Mouse (Mus musculus): ENCODE data around the gene Ube2f.

Gene Ube2f

GRCm38 (mm10) chr1:91249564-91250414, at the start of gene Ube2f:
Gene Ube2f (plus strand): TSS chr1:91250304.
- DNase-seq (ENCODE audit: low read depth, low spot score): peak; percentile 96

GRCm38 (mm10) chr1:91201122-91201521, 49.0 kb upstream of the Ube2f start:
- DNase-seq (ENCODE audit: low read depth, low spot score): no peak

DNA sequence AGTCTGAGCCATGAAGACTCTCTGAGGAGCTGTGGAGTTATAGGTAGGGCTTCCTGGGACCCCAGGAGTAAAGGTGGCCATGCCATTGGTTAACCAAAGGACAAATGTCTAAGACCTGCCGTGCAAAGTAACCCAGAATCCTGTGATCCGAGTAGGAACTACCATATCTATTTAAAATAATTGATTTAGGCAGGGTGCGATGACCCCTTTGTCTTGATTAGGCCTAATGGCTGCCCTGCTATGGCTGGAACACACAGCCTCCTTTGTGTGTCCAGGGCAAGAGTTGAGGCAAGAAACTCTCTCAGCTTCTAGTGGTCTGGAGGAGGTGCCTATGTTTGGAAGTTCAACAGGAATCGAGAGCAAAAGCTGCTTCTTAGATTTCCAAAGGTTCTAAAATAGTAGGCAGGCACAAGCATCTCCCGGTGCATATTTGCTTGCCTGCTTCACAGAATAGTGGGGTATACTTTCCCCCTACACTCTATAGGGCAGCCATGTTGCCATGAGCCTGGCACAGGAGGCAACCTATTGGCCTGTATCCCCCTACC, 45.8 kb upstream of the Ube2f start:
- DNase-seq (ENCODE audit: low read depth, low spot score): no peak

- DNase-seq (ENCODE audit: low read depth, low spot score): no peak
These were observed 44.5 kb upstream of the Ube2f start for GRCm38 (mm10) chr1:91205651-91206050.

DNA sequence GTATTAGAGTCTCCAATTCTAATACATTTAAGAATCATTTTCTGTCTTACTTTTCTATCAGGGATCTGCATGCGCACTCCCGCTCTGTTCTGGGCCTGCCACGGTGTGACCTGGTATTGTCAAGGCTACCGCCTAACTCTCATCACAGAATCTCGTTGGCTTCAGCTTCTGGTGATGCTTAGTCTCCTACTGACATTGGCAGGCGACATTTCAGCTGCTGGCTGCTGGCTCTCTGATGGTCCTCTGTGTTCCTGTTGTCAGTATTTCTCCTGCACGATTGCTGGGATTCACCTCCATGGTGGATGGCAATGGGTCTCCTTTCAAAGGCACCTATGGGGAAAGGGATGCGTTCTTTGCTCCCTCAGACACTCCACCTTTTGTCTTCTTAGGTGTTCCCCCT, 43.8 kb upstream of the Ube2f start:
- no peak for DNase-seq (ENCODE audit: low read depth, low spot score)

DNA sequence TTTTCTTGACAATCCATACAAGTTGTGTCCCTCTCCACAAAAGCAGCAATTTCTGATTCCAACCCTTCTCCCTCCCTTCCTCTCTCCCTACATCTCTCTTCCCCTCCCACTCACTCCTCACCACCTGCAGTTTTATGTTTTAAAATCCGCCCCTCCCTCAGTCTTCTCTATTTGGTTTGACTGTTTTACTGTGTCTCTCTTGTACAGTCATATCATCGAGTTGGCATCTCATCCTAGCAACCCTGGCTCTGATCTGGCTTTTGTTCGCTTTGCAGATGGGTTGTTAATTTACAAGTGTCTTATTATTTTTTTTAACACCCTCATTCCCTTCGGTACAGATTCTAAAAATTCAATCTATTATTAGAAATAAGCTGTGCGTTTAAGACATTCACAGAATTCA, 43.2 kb upstream of the Ube2f start:
- peak; percentile 49 for DNase-seq (ENCODE audit: low read depth, low spot score)

DNA sequence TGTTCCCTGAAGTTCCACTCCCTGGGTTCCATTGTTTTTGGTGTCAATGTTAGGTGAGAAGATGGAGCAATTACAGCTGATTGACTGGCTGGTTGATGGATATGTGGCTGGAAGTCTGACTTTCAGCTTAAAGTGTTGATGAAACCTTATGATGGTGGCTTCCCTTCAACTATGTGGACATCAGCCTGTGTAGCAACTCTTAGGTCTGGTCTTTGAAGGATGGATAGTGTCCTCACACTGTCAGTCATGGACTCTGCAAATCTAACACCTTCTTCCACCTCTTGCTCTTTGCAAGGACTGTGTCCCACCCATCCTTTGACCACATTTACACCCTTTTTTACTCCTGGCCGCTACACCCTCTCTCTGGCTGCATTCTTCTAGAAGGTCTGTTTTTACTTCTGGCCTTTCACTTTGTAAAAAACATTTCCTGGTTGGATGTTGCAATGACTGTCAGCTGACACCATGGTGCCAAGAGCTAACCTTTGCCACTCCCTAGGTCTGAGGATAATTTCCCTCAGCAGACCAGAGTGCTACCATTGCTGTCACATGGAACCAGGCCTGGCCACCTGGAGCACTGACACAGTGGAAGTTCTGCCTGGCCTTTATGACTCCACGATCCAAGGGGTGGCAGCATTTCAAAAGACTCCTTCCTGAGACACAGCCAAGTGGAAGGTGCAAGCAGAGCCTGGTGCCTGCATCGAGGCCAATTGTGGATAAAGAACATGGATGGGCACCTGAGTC, 42.6 kb upstream of the Ube2f start:
- no peak for DNase-seq (ENCODE audit: low read depth, low spot score)

- DNase-seq (ENCODE audit: low read depth, low spot score): peak; percentile 43
These were observed 40.8 kb upstream of the Ube2f start for GRCm38 (mm10) chr1:91209343-91209742.

GRCm38 (mm10) chr1:91209785-91210184, 40.3 kb upstream of the Ube2f start:
- peak; percentile 74 for DNase-seq (ENCODE audit: low read depth, low spot score)

DNA sequence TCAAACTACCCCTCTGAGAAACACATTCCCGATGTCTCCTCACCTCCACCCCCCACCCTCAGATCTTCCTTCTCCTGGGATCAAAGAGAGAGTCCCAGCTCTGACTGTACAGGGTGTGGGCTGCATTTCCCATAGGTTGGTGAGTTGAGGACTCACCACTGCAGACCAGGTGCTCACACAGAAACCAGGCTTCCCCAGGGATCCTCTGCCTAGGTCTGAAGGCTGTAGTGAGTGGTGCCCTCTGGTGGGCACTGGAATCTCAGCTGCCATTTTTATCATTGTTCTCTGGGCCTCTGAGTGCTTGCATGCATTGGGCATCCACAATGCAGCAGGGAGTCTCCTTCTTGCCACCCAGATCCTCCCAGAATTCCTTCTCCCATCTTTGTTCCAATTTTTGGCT, 39.0 kb upstream of the Ube2f start:
- no peak for DNase-seq (ENCODE audit: low read depth, low spot score)

- DNase-seq (ENCODE audit: low read depth, low spot score): no peak
These were observed 38.5 kb upstream of the Ube2f start for GRCm38 (mm10) chr1:91211591-91212008.

GRCm38 (mm10) chr1:91215264-91215663, 34.8 kb upstream of the Ube2f start:
- no peak for DNase-seq (ENCODE audit: low read depth, low spot score)

DNA sequence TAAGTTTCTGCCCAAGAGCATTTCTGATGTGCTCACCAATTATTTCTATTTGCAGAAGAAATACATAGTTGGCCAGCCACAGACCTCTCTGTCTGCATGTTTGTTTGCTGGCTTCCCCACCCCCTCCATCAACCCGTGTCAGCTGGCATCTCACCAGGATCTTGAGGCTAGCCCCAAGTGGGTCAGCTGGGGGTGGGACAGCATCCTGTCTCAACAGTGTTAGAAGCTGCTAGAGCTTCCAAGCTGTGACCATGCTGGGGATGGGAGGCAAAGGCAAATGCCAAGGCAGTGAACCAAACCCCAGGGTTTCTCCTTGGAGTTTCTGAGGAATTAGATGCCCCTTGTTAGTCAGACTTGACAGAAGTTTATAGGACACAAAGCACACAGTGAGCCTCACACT, 34.1 kb upstream of the Ube2f start:
- no peak for DNase-seq (ENCODE audit: low read depth, low spot score)

DNA sequence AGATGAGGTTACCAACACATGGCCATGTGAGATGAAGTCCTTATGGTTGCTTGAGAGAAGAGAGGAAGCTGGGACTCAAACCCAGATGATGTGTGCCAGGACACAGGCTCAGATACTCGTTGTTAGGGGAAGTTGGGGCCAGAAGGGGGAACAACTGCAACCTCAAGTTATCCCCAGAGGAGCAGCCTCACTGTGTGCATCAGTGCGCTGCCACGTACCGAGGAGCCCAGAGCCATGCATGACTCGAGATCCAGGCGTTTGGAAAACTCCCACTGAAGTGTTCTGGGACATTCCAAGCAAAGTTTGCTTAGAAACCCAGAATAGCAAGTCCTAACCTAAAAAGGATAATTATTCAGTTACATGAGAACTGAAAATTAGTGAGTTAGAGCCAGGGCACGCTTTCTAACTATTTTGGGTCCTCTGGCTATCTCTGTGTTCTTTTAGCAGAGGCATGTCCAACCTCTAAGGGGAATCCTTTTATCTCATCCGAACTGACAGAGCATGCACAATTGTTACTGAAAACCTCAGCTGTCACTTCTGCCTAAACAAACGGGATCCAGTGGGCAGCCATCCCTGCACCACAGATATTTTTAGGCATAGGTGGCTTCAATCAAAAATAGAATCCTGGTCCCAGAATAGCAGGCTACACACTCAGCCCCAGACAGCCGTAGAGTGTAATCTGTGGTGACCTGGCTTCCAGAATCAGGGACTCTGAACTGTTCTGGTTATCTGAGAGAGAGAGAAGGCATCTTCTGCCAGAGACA, 33.4 kb upstream of the Ube2f start:
- DNase-seq (ENCODE audit: low read depth, low spot score): no peak

DNA sequence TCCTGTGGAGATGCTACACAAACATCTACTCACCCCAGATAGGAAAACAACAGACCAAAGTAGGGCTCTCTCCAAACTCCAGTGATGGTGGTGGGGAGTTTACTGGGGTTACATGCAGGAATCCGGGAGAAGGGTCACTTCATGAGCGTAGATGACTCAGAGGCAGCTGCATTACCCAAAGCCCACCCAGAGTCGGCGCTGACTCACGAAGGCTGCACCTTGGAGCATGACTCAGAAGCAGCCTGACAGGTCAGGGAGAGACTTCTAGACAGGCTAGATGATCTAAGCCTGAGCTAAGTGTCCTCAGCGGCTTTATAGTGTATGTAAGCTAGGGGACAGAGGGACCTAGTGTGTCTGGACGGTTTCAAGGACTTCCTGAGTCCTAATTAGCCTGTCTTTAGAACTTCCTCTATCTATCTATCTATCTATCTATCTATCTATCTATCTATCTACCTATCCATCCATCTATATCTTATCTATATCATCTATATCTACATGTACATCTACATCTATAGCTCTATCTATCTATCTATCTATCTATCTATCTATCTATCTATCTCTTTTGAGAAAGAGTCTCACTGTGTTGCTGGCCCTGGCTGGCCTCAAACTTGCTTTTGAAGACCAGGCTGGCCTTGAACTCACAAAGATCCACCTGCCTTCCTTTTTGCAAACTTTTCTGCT, 30.3 kb upstream of the Ube2f start:
- no peak for DNase-seq (ENCODE audit: low read depth, low spot score)

- no peak for DNase-seq (ENCODE audit: low read depth, low spot score)
These were observed 29.8 kb upstream of the Ube2f start for GRCm38 (mm10) chr1:91220322-91220672.

- no peak for DNase-seq (ENCODE audit: low read depth, low spot score)
These were observed 23.5 kb upstream of the Ube2f start for GRCm38 (mm10) chr1:91226562-91226961.

DNA sequence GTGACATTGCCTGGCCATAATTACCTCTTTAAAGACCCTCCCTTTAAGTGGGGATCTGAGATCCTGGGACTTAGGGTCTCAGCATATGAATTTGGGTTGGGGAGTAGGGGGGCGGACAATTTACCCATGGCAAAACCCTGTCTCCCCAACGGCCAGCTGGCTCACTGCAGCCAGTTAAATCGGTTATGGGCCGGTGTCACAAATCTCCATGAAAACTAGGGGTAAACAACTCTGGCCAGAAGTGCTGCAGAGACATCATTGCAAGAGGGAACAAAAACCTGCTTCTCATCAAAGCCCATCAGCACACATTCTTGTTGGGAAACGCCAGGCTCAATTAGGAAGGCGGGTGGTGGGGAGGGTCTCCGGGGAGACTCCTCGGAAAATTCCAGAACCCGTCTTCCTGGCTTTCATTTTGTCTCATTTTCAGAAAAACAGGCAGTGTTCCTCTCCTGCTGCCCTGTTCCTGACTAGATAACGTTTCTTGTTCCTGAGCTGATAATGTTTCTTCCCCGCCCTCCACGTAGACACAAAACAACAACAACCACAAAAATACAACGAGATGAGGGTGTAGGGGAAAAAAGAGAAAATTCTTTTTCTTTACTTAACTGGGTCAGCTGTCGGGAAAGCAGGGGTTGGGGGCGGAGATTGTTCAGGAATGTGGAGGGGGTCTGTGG, 22.6 kb upstream of the Ube2f start:
- no peak for DNase-seq (ENCODE audit: low read depth, low spot score)

DNA sequence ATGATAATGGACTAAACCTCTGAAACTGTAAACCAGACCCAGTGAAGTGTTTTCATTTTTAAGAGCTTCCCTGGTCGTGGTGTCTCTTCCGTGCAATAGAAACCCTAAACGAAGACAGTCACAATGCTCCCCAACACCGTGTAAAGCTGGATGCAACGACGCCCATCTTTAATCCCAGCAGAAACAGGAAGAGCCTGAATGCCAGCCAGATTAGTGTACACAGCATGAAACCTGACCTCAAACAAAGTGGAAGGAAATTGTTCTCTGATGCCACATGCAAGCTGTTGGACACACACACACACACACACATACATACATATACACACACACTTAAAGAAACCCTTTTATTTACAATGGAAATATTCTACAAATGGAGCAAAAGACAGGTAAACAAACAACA, 19.0 kb upstream of the Ube2f start:
- DNase-seq (ENCODE audit: low read depth, low spot score): no peak

GRCm38 (mm10) chr1:91231896-91232295, 18.2 kb upstream of the Ube2f start:
- no peak for DNase-seq (ENCODE audit: low read depth, low spot score)

DNA sequence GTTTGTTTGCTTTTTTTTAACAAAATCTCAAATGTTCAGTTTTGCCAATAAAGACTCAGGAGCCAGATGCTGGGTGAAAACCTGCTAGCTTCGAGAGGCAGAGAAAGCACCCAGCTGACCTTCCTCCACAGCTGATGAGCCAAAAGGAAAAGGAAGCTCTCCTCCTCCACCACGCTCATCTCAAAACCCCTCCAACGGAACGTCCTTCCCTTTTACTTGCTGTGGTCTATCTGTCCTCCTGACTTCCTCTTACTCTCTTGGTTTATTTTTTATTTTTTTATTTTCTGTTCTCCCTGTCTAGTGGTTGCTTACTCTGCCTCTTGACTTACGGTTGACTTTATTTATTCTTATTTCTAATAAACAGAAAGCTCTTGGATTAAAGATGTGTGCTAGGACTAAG, 14.7 kb upstream of the Ube2f start:
- no peak for DNase-seq (ENCODE audit: low read depth, low spot score)
